25 mouse cellular contexts compared by ENCODE assay signal in the genomic region with DNA sequence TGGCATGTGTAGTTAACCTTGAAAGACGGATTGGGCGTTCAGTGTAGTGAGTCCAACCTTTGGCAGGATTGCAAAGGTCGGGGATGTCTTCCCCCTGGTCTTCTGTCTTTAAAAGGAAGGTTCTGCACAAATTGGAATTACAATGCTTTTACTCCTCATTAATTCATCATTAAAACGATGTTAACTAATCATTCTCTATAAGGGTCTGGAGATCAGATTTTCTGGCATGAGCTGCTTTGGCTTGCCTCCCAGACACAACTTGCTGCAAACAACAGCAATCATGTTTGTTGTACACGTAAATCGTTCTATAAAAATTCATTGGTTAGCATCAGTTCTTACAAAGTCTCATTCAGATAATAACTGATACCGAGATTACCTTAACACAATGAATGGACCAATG.
DNase-seq lines count a peak whose midpoint lies in the region; ATAC-seq and TF ChIP-seq lines count a peak whose summit lies in the region.
"Had no signal": no experiment of that assay in that cellular context is flagged by ENCODE, and none has a peak within 500 bp of the region (broad histone marks: within the 10 kb centered on the region; RNA-seq: fewer than 3 reads in every experiment).

No protein-coding gene starts in this region.

- H3K9me3 ChIP-seq in forebrain, embryonic 12.5 days, result no peaks in the 10 kb centered on the region
- no peaks in the 10 kb centered on the region for H3K9me3 ChIP-seq in forebrain, postnatal 0 days (ENCODE audit: low read length)
- no peaks in the 10 kb centered on the region for H3K9me3 ChIP-seq in forebrain, embryonic 14.5 days (replicated peaks; ENCODE audit: control insufficient read depth, low read length)
- H3K9me3 ChIP-seq in forebrain, embryonic 11.5 days (ENCODE audit: control insufficient read depth, low read length), result no peaks in the 10 kb centered on the region
- H3K9me3 ChIP-seq: embryonic facial prominence, embryonic 13.5 days; embryonic facial prominence, embryonic 15.5 days; forebrain, embryonic 10.5 days; G1E had no signal

- 0 out of 2 replicates have a peak, but pooled peaks have one; percentile 27 for ATAC-seq in forebrain, embryonic 12.5 days (ENCODE audit: low FRiP score)
- ATAC-seq in forebrain, postnatal 0 days, result no peak
- ATAC-seq in forebrain, embryonic 14.5 days, result peak; percentile 50; the same call in 1 of the 2 replicates
- no peak for ATAC-seq in forebrain, embryonic 11.5 days (replicated peaks; ENCODE audit: low FRiP score)
- ATAC-seq: CD4-positive, CD25-positive, alpha-beta regulatory T cell, adult 4 months had no signal

- WGBS in forebrain, embryonic 12.5 days, result 74% methylated on average over 7 of the region's 7 CpGs
- WGBS in forebrain, postnatal 0 days, result 30% methylated on average over 7 of the region's 7 CpGs
- WGBS in forebrain, embryonic 14.5 days, result 29% methylated on average over 7 of the region's 7 CpGs
- 80% methylated on average over 7 of the region's 7 CpGs for WGBS in forebrain, embryonic 11.5 days

- no peaks in the 10 kb centered on the region for H3K36me3 ChIP-seq in forebrain, embryonic 12.5 days (replicated peaks)
- no peaks in the 10 kb centered on the region for H3K36me3 ChIP-seq in forebrain, postnatal 0 days (ENCODE audit: insufficient read depth)
- no peaks in the 10 kb centered on the region for H3K36me3 ChIP-seq in forebrain, embryonic 14.5 days (ENCODE audit: control insufficient read depth, insufficient read depth, low read length)
- no peaks in the 10 kb centered on the region for H3K36me3 ChIP-seq in forebrain, embryonic 11.5 days (ENCODE audit: control insufficient read depth, insufficient read depth, low read length)
- H3K36me3 ChIP-seq: embryonic facial prominence, embryonic 13.5 days; embryonic facial prominence, embryonic 15.5 days; forebrain, embryonic 10.5 days; G1E had no signal

- DNase-seq in forebrain, postnatal 0 days, result no peak
- peak; percentile 56 for DNase-seq in forebrain, embryonic 14.5 days (ENCODE audit: low spot score)
- no peak for DNase-seq in forebrain, embryonic 11.5 days (ENCODE audit: low spot score)
- peak; percentile 2 for DNase-seq in retina, postnatal 1 day
- no peak for DNase-seq in retina, embryonic 14.5 days (ENCODE audit: low spot score)
- no peak for DNase-seq in adrenal gland, adult 18-20 months (ENCODE audit: low spot score in 2 of 2)
- DNase-seq: adrenal gland, adult 8-10 months; adrenal gland, postnatal 14 days; adrenal gland, postnatal 36 days; B cell, adult 2 months; cerebellum, adult 11 months; cerebellum, adult 18-20 months; cerebellum, adult 8-10 months; cerebellum, adult 9-11 months; cerebellum, postnatal 14 days; cerebellum, postnatal 36 days; embryo, embryonic 11 days had no signal

- no peak overlapping the region for H3K4me2 ChIP-seq in forebrain, embryonic 12.5 days
- H3K4me2 ChIP-seq in forebrain, postnatal 0 days (ENCODE audit: low read depth), result no peak overlapping the region
- H3K4me2 ChIP-seq in forebrain, embryonic 14.5 days (ENCODE audit: low read length), result no peak overlapping the region
- no peak overlapping the region for H3K4me2 ChIP-seq in forebrain, embryonic 11.5 days (ENCODE audit: low read depth, low read length, severe bottlenecking)
- H3K4me2 ChIP-seq: embryonic facial prominence, embryonic 13.5 days; embryonic facial prominence, embryonic 15.5 days had no signal

- H3K4me3 ChIP-seq in forebrain, embryonic 12.5 days (replicated peaks), result no peak overlapping the region
- no peak overlapping the region for H3K4me3 ChIP-seq in forebrain, postnatal 0 days (ENCODE audit: low read depth, low read length)
- no peak overlapping the region for H3K4me3 ChIP-seq in forebrain, embryonic 14.5 days (ENCODE audit: low read depth, low read length)
- no peak overlapping the region for H3K4me3 ChIP-seq in forebrain, embryonic 11.5 days (ENCODE audit: low read depth, low read length)
- H3K4me3 ChIP-seq: embryonic facial prominence, embryonic 13.5 days; embryonic facial prominence, embryonic 15.5 days; erythroblast, embryonic 14.5 days; forebrain, embryonic 10.5 days had no signal

- no peak for TF ChIP-seq CTCF in forebrain, postnatal 0 days (IDR thresholded peaks at IDR 0.05; ENCODE audit: low read depth)

- H3K4me1 ChIP-seq in forebrain, embryonic 12.5 days, result no peaks in the 10 kb centered on the region
- no peaks in the 10 kb centered on the region for H3K4me1 ChIP-seq in forebrain, postnatal 0 days (ENCODE audit: insufficient read depth)
- H3K4me1 ChIP-seq in forebrain, embryonic 14.5 days (ENCODE audit: control insufficient read depth, insufficient read depth, low read length), result no peaks in the 10 kb centered on the region
- H3K4me1 ChIP-seq in forebrain, embryonic 11.5 days (replicated peaks; ENCODE audit: control insufficient read depth, insufficient read depth, low read length), result no peaks in the 10 kb centered on the region
- H3K4me1 ChIP-seq: embryonic facial prominence, embryonic 13.5 days; embryonic facial prominence, embryonic 15.5 days; forebrain, embryonic 10.5 days had no signal

- no peak overlapping the region for H3K9ac ChIP-seq in forebrain, embryonic 12.5 days
- no peak overlapping the region for H3K9ac ChIP-seq in forebrain, postnatal 0 days
- H3K9ac ChIP-seq in forebrain, embryonic 14.5 days (ENCODE audit: low read length), result no peak overlapping the region
- H3K9ac ChIP-seq in forebrain, embryonic 11.5 days (ENCODE audit: low read length), result no peak overlapping the region
- H3K9ac ChIP-seq: embryonic facial prominence, embryonic 13.5 days; embryonic facial prominence, embryonic 15.5 days had no signal

- no peaks in the 10 kb centered on the region for H3K27me3 ChIP-seq in forebrain, embryonic 12.5 days
- H3K27me3 ChIP-seq in forebrain, postnatal 0 days (ENCODE audit: insufficient read depth, low read length), result no peaks in the 10 kb centered on the region
- no peaks in the 10 kb centered on the region for H3K27me3 ChIP-seq in forebrain, embryonic 14.5 days (replicated peaks; ENCODE audit: control insufficient read depth, insufficient read depth, low read length)
- no peaks in the 10 kb centered on the region for H3K27me3 ChIP-seq in forebrain, embryonic 11.5 days (ENCODE audit: control insufficient read depth, insufficient read depth, low read length)
- H3K27me3 ChIP-seq: CH12.LX; embryonic facial prominence, embryonic 13.5 days; embryonic facial prominence, embryonic 15.5 days had no signal

- H3K27ac ChIP-seq in forebrain, embryonic 12.5 days, result no peak overlapping the region
- no peak overlapping the region for H3K27ac ChIP-seq in forebrain, postnatal 0 days (ENCODE audit: low read depth, low read length)
- H3K27ac ChIP-seq in forebrain, embryonic 14.5 days (ENCODE audit: low read depth, low read length), result no peak overlapping the region
- no peak overlapping the region for H3K27ac ChIP-seq in forebrain, embryonic 11.5 days (ENCODE audit: low read depth, low read length)
- H3K27ac ChIP-seq: embryonic facial prominence, embryonic 13.5 days; embryonic facial prominence, embryonic 15.5 days; forebrain, embryonic 10.5 days had no signal

Comparison
In these comparisons a context has a peak if more than half of its experiments do, and no peak if none do; other contexts are left out.
1. ATAC-seq: peak in forebrain, embryonic 12.5 days (single experiment) and forebrain, embryonic 14.5 days (single experiment); none in forebrain, postnatal 0 days (single experiment) and forebrain, embryonic 11.5 days (single experiment).
2. DNase-seq: peak in forebrain, embryonic 14.5 days (single experiment) and retina, postnatal 1 day (single experiment); none in forebrain, postnatal 0 days (single experiment), forebrain, embryonic 11.5 days (single experiment), retina, embryonic 14.5 days (single experiment) and adrenal gland, adult 18-20 months (0 of 2).